Mouse (Mus musculus) G1E (cell line): ENCODE results near the gene Olfr1260. TPM values are rescaled to one million over a fixed set of nuclear protein-coding genes. Genes with fewer than 3 reads are reported as not detected.

Experiments
- ATAC-seq: 2 replicates; pipeline ENCODE4 v1.8.0; 2016; ENCODE audit warnings: mild to moderate bottlenecking; ENCODE audit not compliant: insufficient number of reproducible peaks, poor library complexity, low FRiP score, severe bottlenecking; ENCODE audit errors: extremely low read depth
- DNase-seq: peaks from one replicate; pipeline ENCODE4 v3.0.0; 2012; ENCODE audit warnings: low spot score
- H3K27me3 ChIP-seq: 2 replicates; pipeline ENCODE4 v1.6.1; 2012; ENCODE audit warnings: mild to moderate bottlenecking, low read length, inconsistent platforms; ENCODE audit not compliant: insufficient read depth
- H3K36me3 ChIP-seq: replicated peaks from 2 replicates; pipeline ENCODE3; 2012; ENCODE audit warnings: mild to moderate bottlenecking, inconsistent platforms
- H3K4me1 ChIP-seq: 2 replicates; pipeline ENCODE4 v1.6.1; 2012; ENCODE audit warnings: low read depth, low read length, inconsistent platforms, mixed read lengths; ENCODE audit not compliant: insufficient read depth
- H3K4me3 ChIP-seq: 2 replicates; pipeline ENCODE4 v1.5.1; 2012; ENCODE audit warnings: low read depth, mild to moderate bottlenecking, inconsistent platforms, low read length, moderate library complexity, mixed read lengths
- H3K9me3 ChIP-seq: replicated peaks from 2 replicates; pipeline ENCODE4 v1.6.1; 2012; ENCODE audit warnings: inconsistent platforms
- CTCF ChIP-seq: IDR thresholded peaks from 2 replicates; pipeline ENCODE4 v1.5.1; 2012; ENCODE audit warnings: low read depth, low read length, inconsistent platforms, mixed read lengths
- GATA1 ChIP-seq: IDR thresholded peaks from 2 replicates; pipeline ENCODE4 v1.6.1; 2012; ENCODE audit warnings: borderline replicate concordance, low read length, inconsistent platforms, mixed read lengths
- GATA2 ChIP-seq: IDR thresholded peaks from 2 replicates; pipeline ENCODE4 v1.6.1; 2012; ENCODE audit warnings: low read depth, low read length, inconsistent platforms, borderline replicate concordance
- POLR2AphosphoS5 ChIP-seq: IDR thresholded peaks from 2 replicates; pipeline ENCODE4 v1.6.1; 2012; ENCODE audit warnings: low read depth, low read length, inconsistent platforms; ENCODE audit not compliant: insufficient replicate concordance
- TAL1 ChIP-seq: conservative IDR thresholded peaks from 2 replicates; pipeline ENCODE4 v1.6.1; 2012; ENCODE audit warnings: low read depth, low read length, inconsistent platforms, mixed read lengths
- polyA plus RNA-seq: library from polyadenylated mRNA; stranded (reverse); fragments of >175 nt; gene quantifications from 2 replicates; pipeline ENCODE4 v1.2.3, GENCODE M21; 2012
- total RNA-seq, 2 experiments: library from RNA; stranded (forward) in 1 of 2; stranded (reverse) in 1 of 2; fragments of 200-1000 nt in 1 of 2; fragments of >200 nt in 1 of 2; fragmentation: Nextera tagmentation in 1 of 2; gene quantifications; 2 replicates each; pipeline ENCODE4 v1.2.3; 2014 to 2017

Olfr1260 gene
- total RNA-seq (2014; fragmentation: Nextera tagmentation) (not detected in 2 replicates), total RNA-seq (2017) (0.06 and 0.11 TPM in 2 replicates), polyA plus RNA-seq (not detected in 2 replicates)

DNA sequence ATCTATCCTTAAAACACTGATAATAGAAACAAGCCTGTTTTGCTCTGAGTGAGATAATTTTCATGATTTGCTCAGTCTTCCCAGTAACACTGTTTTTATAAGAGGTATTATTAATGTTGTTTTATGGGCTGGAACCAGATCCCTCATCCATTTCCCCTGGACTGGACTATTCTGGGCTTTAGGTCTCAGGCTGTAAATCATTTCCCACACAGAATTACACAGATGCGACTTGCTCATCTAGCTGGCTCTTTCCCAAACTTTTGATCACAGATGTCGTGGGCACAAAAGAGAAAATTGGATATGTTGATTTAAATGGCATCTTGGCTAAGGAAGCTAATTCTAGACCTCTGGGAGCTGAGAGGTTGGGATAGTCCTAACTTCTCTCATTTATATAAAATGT, at the start of gene Olfr1260:
Olfr1260 (plus strand) TSS at position 157 of the 400 bp plus-strand sequence.
- DNase-seq = no peak
- Histone ChIP-seq H3K9me3 (peaks cover 2% of the 10 kb centered on the region; the same call in 1 of the 2 replicates), H3K36me3 (no peaks in the 10 kb centered on the region), H3K4me3 (no peak within 1 kb of the TSS), H3K27me3 (no peaks in the 10 kb centered on the region), H3K4me1 (no peaks in the 10 kb centered on the region)
- TF ChIP-seq POLR2AphosphoS5 = no peak
- no peak for TF ChIP-seq GATA2
- no peak for TF ChIP-seq GATA1
- no peak for TF ChIP-seq TAL1
- no peak for TF ChIP-seq CTCF
- no peak for ATAC-seq

DNA sequence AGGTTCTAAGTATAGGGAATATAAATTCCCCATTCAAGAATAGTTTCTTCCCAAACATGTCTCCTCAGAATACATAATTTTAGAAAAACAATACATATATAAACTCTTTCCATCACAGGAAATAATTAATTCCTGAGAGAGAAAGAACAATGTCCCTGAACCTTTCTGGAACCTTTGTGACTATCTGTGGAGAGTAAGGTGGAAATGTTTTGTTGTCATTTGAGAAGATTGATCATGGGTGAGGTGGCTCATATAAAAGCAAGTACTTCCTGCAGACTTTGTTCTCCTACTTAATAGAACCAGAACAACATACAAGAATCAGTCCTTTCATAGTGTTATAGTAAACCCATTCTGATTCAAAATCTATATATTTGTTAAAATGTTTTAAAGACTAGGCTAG, 47.1 kb upstream of the Olfr1260 start, which contains the start of gene Olfr1258:
Olfr1258 (plus strand) TSS at position 301 of the 400 bp plus-strand sequence.
- Histone ChIP-seq H3K27me3 (no peaks in the 10 kb centered on the region), H3K36me3 (no peaks in the 10 kb centered on the region), H3K4me3 (no peak within 1 kb of the TSS), H3K4me1 (no peaks in the 10 kb centered on the region), H3K9me3 (no peaks in the 10 kb centered on the region)
- no peak for TF ChIP-seq TAL1
- no peak for TF ChIP-seq POLR2AphosphoS5
- no peak for TF ChIP-seq CTCF
- no peak for TF ChIP-seq GATA2
- no peak for TF ChIP-seq GATA1
- DNase-seq (no peak), ATAC-seq (no peak)

DNA sequence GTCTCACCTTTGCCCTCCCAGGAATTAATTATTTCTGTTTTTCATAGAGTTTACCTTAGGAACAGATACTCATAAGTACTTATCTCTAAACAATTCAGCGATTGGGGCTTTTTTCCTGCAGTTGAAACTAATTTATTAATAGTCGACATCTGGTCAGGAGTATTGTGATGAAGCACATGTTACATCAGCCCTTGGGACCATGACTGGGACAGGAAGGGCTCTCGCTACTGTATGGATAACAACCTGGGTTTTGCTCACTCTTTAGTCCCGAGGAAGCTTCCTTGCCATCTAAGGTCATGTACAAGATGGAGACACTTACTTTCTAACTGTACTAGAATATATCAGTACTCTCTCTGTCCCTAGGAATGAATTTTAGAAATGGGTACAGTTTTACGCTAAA, 25.6 kb upstream of the Olfr1260 start, which contains the start of gene Olfr1259:
Olfr1259 (minus strand) TSS at position 101 of the 400 bp plus-strand sequence.
- Histone ChIP-seq H3K4me1 (no peaks in the 10 kb centered on the region), H3K36me3 (no peaks in the 10 kb centered on the region), H3K9me3 (peaks cover 5% of the 10 kb centered on the region), H3K27me3 (no peaks in the 10 kb centered on the region), H3K4me3 (no peak within 1 kb of the TSS)
- no peak for DNase-seq
- ATAC-seq = no peak
- TF ChIP-seq TAL1 = no peak
- TF ChIP-seq GATA2 = no peak
- no peak for TF ChIP-seq GATA1
- no peak for TF ChIP-seq CTCF
- TF ChIP-seq POLR2AphosphoS5 = no peak

DNA sequence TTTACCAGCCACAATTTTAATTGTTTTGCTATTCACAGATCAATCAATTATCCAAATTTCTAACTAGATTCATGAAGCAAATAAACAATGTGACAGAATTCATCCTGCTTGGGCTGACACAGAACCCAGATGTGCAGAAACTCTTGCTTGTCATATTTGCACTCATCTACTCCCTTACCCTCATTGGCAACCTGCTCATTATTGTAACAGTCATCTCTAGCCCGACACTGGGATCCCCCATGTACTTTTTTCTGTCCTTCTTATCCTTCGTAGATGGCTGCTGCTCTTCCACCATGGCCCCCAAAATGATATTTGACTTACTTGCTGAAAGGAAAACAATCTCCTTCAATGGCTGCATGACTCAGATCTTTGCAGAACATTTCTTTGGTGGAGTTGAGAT, 3.6 kb downstream of the Olfr1260 start:
- ATAC-seq = no peak
- TF ChIP-seq CTCF = no peak
- TF ChIP-seq TAL1 = no peak
- TF ChIP-seq GATA2 = no peak

DNA sequence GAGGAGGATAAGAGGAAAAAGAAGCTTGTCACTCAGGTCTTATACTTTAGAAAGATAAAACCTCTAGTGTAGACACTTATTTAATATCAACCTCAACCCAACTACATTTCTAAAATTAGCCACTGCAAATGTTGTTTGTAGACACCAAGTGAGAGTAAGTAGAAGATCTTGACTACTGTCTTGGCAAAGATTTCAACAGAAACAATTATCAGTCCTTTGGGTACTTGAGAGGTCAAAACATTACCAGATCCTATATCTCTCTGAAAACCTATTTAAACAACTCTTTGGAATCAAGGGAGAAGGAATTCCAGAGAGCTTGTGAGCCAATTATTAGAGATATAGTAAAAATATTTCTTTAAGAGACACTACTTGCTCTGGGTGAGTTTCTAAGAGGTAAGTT, 16.8 kb downstream of the Olfr1260 start, which contains the start of gene Olfr1261:
Olfr1261 (plus strand) TSS at position 301 of the 400 bp plus-strand sequence.
- DNase-seq (no peak), ATAC-seq (no peak)
- Histone ChIP-seq H3K36me3 (no peaks in the 10 kb centered on the region), H3K9me3 (0 out of 2 replicates have a peak, but pooled peaks cover 3% of the 10 kb centered on the region), H3K4me3 (no peak within 1 kb of the TSS), H3K27me3 (no peaks in the 10 kb centered on the region), H3K4me1 (no peaks in the 10 kb centered on the region)
- TF ChIP-seq GATA1 (no peak), GATA2 (no peak), POLR2AphosphoS5 (no peak), TAL1 (no peak), CTCF (no peak)

More for the DNA sequence above, 3.6 kb downstream of the Olfr1260 start:
- no peaks in the 10 kb centered on the region for H3K36me3 ChIP-seq
- no peaks in the 10 kb centered on the region for H3K27me3 ChIP-seq
- H3K4me3 ChIP-seq = no peak overlapping the region
- no peak for DNase-seq
- H3K9me3 ChIP-seq = 0 out of 2 replicates have a peak, but pooled peaks cover 4% of the 10 kb centered on the region
- H3K4me1 ChIP-seq = no peaks in the 10 kb centered on the region

DNA sequence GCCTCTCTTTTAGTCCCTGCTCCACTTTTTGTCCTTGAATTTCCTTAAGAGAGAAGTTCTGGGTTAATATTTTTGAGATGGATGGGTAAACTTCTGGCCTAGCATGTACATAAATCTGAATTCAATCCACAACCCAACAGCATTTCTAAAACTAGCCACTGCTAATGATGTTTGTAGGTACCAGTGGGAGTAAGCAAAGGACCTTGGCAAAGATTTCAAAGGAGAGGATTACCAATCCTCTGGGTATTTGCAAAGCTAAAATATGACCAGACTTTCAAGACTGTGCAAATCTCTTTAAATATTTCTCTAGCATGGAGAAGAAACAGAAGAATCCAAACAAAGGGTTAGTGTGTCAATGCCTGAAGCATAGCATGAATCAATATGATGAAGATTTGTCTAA, 25.7 kb downstream of the Olfr1260 start, which contains the start of gene Olfr1262:
Olfr1262 (plus strand) TSS at position 301 of the 400 bp plus-strand sequence.
- DNase-seq (no peak), ATAC-seq (no peak)
- Histone ChIP-seq H3K4me1 (no peaks in the 10 kb centered on the region), H3K9me3 (no peaks in the 10 kb centered on the region), H3K4me3 (no peak within 1 kb of the TSS), H3K36me3 (no peaks in the 10 kb centered on the region), H3K27me3 (no peaks in the 10 kb centered on the region)
- TF ChIP-seq TAL1 = no peak
- TF ChIP-seq CTCF = no peak
- no peak for TF ChIP-seq POLR2AphosphoS5
- no peak for TF ChIP-seq GATA1
- no peak for TF ChIP-seq GATA2
